Mouse (Mus musculus): ENCODE results near the gene Aars. TPM values are rescaled to one million over a fixed set of nuclear protein-coding genes. Genes with fewer than 3 reads are reported as not detected.

Gene Aars
- polyA plus RNA-seq, 1 experiment from 2014 or later = 89.6 TPM

DNA sequence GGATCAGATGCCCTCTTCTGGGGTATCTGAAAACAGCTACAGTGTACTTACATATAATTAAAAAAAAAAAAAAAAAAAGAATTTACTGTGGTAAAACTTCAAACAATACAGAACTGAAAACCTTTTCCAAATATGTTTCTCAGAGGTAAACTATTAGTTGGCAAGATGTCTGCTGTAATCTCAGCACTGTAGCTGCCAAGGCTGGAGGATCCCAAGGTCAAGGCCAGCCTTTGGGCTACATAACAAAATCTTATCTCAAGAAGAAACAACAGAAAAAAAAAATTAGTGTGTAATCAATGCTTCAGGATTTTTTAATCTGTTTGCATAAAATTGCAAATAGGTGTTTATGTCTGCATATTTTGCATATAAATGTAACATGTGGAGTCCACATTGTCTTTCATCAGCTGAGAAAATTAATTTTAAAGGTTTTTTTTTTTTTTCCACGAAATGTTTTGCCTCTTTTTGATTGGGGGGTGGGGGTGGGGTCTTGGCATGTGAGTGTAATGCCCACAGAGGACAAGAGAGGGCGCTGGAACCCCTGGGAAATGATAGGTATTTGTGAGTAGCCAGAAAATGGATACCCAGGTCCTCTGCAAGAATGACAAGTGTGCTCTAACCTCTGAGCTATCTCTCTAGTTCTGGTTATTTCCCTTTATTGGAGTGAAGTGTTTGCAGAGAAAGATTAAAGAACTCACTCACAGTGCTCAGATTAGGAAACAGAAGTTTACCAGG, 11.2 kb downstream of the Aars start:
- no peak for ATAC-seq (ENCODE audit: insufficient read depth, low FRiP score, low TSS enrichment)
- peaks cover 47% of the 10 kb centered on the region for H3K36me3 ChIP-seq (ENCODE audit: control insufficient read depth, insufficient read depth, low read length)

DNA sequence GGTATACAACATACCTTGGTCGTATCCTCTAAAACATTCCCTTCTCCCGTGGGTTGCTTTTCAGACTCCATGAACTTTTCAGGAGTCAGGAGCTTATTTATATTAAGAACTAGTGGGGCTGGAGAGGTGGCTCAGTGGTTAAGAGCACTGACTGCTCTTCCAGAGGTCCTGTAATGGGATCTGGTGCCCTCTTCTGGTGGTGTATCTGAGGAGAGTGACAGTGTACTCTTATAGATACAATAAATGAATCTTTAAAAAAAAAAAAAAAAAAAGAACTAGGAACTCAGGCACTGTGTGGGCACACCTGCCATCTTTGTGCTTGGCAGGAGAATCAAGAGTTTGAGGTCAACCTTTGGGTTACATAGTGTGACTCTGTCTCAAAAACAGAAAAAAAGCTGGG, 15.8 kb downstream of the Aars start:
- H3K27ac ChIP-seq (ENCODE audit: low read depth, low read length) = no peak overlapping the region
- H3K36me3 ChIP-seq (ENCODE audit: control insufficient read depth, insufficient read depth, low read length) = peaks cover 48% of the 10 kb centered on the region
- 97% methylated on average over 2 of the region's 2 CpGs for WGBS
- DNase-seq (ENCODE audit: low spot score) (no peak), ATAC-seq (ENCODE audit: insufficient read depth, low FRiP score, low TSS enrichment) (no peak)
- H3K4me1 ChIP-seq (ENCODE audit: control insufficient read depth, insufficient read depth, low read length) = no peaks in the 10 kb centered on the region
- no peak overlapping the region for H3K9ac ChIP-seq (ENCODE audit: low read length)
- H3K4me3 ChIP-seq (ENCODE audit: low read depth, low read length) = no peak overlapping the region
- no peaks in the 10 kb centered on the region for H3K9me3 ChIP-seq (ENCODE audit: control insufficient read depth, low read length)
- H3K27me3 ChIP-seq (ENCODE audit: control insufficient read depth, insufficient read depth, low read length) = no peaks in the 10 kb centered on the region
- H3K4me2 ChIP-seq (ENCODE audit: low read depth) = no peak overlapping the region

More for the DNA sequence above, 11.2 kb downstream of the Aars start:
- no peak overlapping the region for H3K4me3 ChIP-seq (ENCODE audit: low read depth, low read length)
- H3K27ac ChIP-seq (ENCODE audit: low read depth, low read length) = no peak overlapping the region
- DNase-seq (ENCODE audit: low spot score) = no peak
- no peak overlapping the region for H3K4me2 ChIP-seq (ENCODE audit: low read depth)
- H3K27me3 ChIP-seq (ENCODE audit: control insufficient read depth, insufficient read depth, low read length) = no peaks in the 10 kb centered on the region
- no peaks in the 10 kb centered on the region for H3K4me1 ChIP-seq (ENCODE audit: control insufficient read depth, insufficient read depth, low read length)
- H3K9ac ChIP-seq (ENCODE audit: low read length) = no peak overlapping the region
- H3K9me3 ChIP-seq (ENCODE audit: control insufficient read depth, low read length) = no peaks in the 10 kb centered on the region
- 50% methylated on average over 2 of the region's 2 CpGs for WGBS

DNA sequence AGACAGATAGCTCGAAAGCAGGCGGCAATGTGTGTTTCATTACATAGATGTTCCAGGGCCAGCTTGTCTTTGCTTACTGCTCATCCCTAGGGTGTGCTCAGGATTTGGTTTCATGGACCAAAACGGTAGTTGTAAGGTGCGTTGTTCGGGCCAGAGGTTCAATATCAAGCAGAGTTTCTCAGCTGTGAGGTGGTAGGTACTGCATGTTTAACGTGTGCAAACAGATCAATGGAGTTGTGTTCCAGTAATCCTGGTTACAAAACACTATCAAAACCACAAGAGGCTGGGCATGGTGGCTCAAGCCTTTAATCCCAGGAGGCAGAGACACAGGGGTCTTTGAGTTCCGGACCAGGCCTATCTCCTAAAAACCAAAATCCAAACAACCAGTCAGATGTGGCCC, 16.2 kb downstream of the Aars start:
- Histone ChIP-seq H3K27ac (ENCODE audit: low read depth, low read length) (no peak overlapping the region), H3K27me3 (ENCODE audit: control insufficient read depth, insufficient read depth, low read length) (no peaks in the 10 kb centered on the region), H3K4me3 (ENCODE audit: low read depth, low read length) (no peak overlapping the region), H3K4me1 (ENCODE audit: control insufficient read depth, insufficient read depth, low read length) (no peaks in the 10 kb centered on the region), H3K9ac (ENCODE audit: low read length) (no peak overlapping the region), H3K4me2 (ENCODE audit: low read depth) (no peak overlapping the region), H3K36me3 (ENCODE audit: control insufficient read depth, insufficient read depth, low read length) (peaks cover 51% of the 10 kb centered on the region), H3K9me3 (ENCODE audit: control insufficient read depth, low read length) (no peaks in the 10 kb centered on the region)
- ATAC-seq (ENCODE audit: insufficient read depth, low FRiP score, low TSS enrichment) (no peak), DNase-seq (ENCODE audit: low spot score) (no peak)
- WGBS = 94% methylated on average over 7 of the region's 7 CpGs

DNA sequence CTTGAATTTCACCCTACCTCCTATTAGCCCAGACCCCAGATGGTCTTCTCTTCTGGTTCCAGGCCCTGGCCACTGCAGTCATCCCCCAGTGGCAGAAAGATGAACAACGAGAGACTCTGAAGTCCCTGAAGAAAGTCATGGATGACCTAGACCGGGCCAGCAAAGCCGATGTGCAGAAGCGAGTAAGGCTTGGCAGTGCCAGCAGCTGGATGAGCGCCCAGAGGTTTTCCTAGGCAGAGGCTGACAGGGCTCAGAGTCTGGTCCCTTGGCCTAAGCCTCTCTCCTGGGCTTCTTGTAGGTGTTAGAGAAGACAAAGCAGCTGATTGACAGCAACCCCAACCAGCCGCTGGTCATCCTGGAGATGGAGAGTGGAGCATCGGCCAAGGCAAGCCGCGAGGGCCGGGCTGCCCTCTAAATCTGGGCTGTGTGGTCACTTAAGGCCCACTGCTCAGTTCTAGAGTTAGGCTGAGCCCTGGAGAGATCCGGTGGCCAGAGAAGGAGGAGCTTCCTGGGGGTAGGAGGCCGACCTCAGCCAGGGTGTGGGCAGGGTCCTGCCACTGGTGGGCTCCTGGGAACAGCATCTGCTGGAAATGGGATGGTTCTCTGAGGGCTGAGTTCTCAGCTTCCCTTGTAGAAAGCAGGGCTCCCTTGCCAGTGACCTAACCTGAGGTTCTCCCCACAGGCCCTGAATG, 21.0 kb downstream of the Aars start:
- no peak overlapping the region for H3K27ac ChIP-seq (ENCODE audit: low read depth, low read length)
- H3K27me3 ChIP-seq (ENCODE audit: control insufficient read depth, insufficient read depth, low read length) = no peaks in the 10 kb centered on the region
- no peak overlapping the region for H3K9ac ChIP-seq (ENCODE audit: low read length)
- WGBS = 97% methylated on average over 12 of the region's 12 CpGs
- no peak for ATAC-seq (ENCODE audit: insufficient read depth, low FRiP score, low TSS enrichment)
- H3K4me3 ChIP-seq (ENCODE audit: low read depth, low read length) = no peak overlapping the region
- H3K4me2 ChIP-seq (ENCODE audit: low read depth) = no peak overlapping the region
- H3K4me1 ChIP-seq (ENCODE audit: control insufficient read depth, insufficient read depth, low read length) = peaks cover 9% of the 10 kb centered on the region
- peaks cover 48% of the 10 kb centered on the region for H3K36me3 ChIP-seq (ENCODE audit: control insufficient read depth, insufficient read depth, low read length)
- H3K9me3 ChIP-seq (ENCODE audit: control insufficient read depth, low read length) = no peaks in the 10 kb centered on the region
- DNase-seq (ENCODE audit: low spot score) = no peak

DNA sequence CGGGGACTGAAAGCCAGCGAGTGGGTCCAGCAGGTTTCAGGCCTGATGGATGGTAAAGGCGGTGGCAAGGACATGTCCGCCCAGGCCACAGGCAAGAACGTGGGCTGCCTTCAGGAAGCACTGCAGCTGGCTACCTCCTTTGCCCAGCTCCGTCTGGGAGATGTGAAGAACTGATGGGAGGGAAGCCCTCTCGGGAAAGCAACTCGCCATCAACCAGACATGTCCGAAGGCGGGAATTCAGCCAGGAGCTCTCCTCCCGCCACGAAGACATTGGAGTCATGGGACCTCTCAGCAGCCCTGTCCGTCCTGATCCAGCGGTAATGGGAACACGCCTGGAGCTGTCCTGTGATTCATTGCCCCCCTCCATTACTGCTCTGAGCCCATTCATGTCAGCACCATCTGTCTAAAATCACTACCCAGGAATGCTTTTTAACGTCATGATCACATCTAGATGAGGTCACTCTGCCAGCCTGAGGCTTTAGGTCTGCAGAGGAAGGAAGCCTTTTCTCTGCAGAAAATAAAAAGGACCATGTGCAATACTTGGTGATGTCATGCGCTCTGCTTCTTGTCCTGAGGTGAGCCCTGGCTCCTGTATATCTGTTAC, 22.2 kb downstream of the Aars start:
- Histone ChIP-seq H3K9me3 (ENCODE audit: control insufficient read depth, low read length) (no peaks in the 10 kb centered on the region), H3K4me3 (ENCODE audit: low read depth, low read length) (no peak overlapping the region), H3K9ac (ENCODE audit: low read length) (no peak overlapping the region), H3K27me3 (ENCODE audit: control insufficient read depth, insufficient read depth, low read length) (no peaks in the 10 kb centered on the region), H3K4me2 (ENCODE audit: low read depth) (no peak overlapping the region), H3K27ac (ENCODE audit: low read depth, low read length) (no peak overlapping the region), H3K4me1 (ENCODE audit: control insufficient read depth, insufficient read depth, low read length) (peaks cover 9% of the 10 kb centered on the region), H3K36me3 (ENCODE audit: control insufficient read depth, insufficient read depth, low read length) (peaks cover 42% of the 10 kb centered on the region)
- DNase-seq (ENCODE audit: low spot score) (no peak), ATAC-seq (ENCODE audit: insufficient read depth, low FRiP score, low TSS enrichment) (no peak)
- 91% methylated on average over 17 of the region's 17 CpGs for WGBS

DNA sequence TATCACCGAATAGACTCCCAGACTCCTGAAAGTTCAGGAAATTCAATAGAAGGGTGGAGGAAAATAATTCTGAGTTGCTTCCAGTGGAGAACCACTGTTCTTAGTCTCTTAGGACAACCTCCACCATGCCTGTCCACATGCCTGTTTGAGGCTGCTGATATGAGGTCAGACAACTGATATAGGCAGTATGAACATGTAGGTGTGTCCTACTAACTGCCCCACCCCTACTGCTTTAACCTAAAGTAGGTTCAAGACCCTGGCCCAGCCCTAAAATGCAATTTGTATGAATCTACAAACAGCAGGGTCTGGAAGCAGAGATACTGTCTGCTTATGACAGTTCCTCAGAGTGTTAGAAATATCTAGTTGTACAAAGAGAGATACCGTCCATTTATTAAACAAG, 22.7 kb downstream of the Aars start:
- Histone ChIP-seq H3K27ac (ENCODE audit: low read depth, low read length) (no peak overlapping the region), H3K27me3 (ENCODE audit: control insufficient read depth, insufficient read depth, low read length) (no peaks in the 10 kb centered on the region), H3K4me1 (ENCODE audit: control insufficient read depth, insufficient read depth, low read length) (peaks cover 9% of the 10 kb centered on the region), H3K4me2 (ENCODE audit: low read depth) (no peak overlapping the region), H3K4me3 (ENCODE audit: low read depth, low read length) (0 out of 2 replicates have a peak overlapping the region, but pooled peaks have one; percentile 96), H3K9me3 (ENCODE audit: control insufficient read depth, low read length) (no peaks in the 10 kb centered on the region), H3K9ac (ENCODE audit: low read length) (no peak overlapping the region), H3K36me3 (ENCODE audit: control insufficient read depth, insufficient read depth, low read length) (peaks cover 40% of the 10 kb centered on the region)
- DNase-seq (ENCODE audit: low spot score) = no peak
- ATAC-seq (ENCODE audit: insufficient read depth, low FRiP score, low TSS enrichment) = peak; percentile 42; the same call in 1 of the 2 replicates
- 61% methylated on average over 2 of the region's 2 CpGs for WGBS

DNA sequence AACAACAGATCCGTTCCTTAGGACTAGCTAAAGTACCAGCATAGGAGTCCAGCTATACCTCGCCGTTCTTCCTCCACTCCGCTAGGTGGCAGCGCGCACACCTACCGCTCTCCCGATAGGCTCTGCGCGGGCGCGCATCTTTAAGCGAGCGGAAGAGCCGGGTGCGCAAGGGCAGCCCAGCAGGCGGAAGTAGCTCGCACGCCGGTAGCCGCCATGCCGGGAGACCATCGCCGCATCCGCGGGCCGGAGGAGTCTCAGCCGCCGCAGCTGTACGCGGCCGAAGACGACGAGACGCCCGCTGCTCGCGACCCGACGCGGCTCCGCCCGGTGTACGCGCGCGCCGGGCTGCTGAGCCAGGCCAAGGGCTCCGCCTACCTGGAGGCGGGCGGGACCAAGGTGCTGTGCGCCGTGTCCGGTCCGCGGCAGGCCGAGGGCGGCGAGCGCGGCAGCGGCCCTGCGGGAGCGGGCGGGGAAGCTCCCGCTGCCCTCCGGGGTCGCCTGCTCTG, 23.3 kb downstream of the Aars start, which contains the start of gene Exosc6:
Gene Exosc6, plus strand, starts transcription at position 182 of the 506 bp plus-strand sequence.
- DNase-seq (ENCODE audit: low spot score) = peak; percentile 96
- Histone ChIP-seq H3K4me1 (ENCODE audit: control insufficient read depth, insufficient read depth, low read length) (peaks cover 12% of the 10 kb centered on the region), H3K9ac (ENCODE audit: low read length) (peak within 1 kb of the TSS; percentile 89), H3K36me3 (ENCODE audit: control insufficient read depth, insufficient read depth, low read length) (peaks cover 36% of the 10 kb centered on the region), H3K27me3 (ENCODE audit: control insufficient read depth, insufficient read depth, low read length) (no peaks in the 10 kb centered on the region), H3K4me2 (ENCODE audit: low read depth) (peak within 1 kb of the TSS; percentile 99), H3K9me3 (ENCODE audit: control insufficient read depth, low read length) (no peaks in the 10 kb centered on the region), H3K4me3 (ENCODE audit: low read depth, low read length) (peak within 1 kb of the TSS; percentile 96), H3K27ac (ENCODE audit: low read depth, low read length) (peak within 1 kb of the TSS; percentile 62; the same call in 1 of the 2 replicates)
- under 1% methylated on average over 59 of the region's 68 CpGs for WGBS
- ATAC-seq (ENCODE audit: insufficient read depth, low FRiP score, low TSS enrichment) = peak; percentile 87

DNA sequence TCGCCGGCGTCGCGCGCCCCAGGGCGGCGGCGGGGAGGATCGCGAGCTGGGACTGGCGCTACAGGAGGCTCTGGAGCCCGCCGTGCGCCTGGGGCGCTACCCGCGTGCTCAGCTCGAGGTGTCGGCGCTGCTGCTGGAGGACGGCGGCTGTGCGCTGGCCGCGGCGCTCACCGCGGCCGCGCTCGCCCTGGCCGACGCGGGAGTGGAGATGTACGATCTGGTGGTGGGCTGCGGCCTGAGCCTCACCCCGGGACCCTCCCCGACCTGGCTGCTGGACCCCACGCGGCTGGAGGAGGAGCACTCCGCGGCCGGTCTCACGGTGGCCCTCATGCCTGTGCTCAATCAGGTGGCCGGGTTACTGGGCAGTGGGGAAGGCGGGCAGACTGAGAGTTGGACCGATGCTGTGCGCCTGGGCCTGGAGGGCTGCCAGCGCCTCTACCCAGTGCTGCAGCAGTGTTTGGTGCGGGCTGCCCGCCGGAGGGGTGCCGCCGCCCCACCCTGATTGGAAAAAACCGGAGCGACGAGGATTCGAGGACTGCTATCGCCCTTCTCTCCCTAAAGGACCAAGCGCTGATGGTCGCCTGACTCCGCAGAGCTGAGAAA, 23.8 kb downstream of the Aars start:
- ATAC-seq (ENCODE audit: insufficient read depth, low FRiP score, low TSS enrichment) = peak; percentile 54
- Histone ChIP-seq H3K9me3 (ENCODE audit: control insufficient read depth, low read length) (no peaks in the 10 kb centered on the region), H3K4me1 (ENCODE audit: control insufficient read depth, insufficient read depth, low read length) (peaks cover 14% of the 10 kb centered on the region), H3K27me3 (ENCODE audit: control insufficient read depth, insufficient read depth, low read length) (no peaks in the 10 kb centered on the region), H3K9ac (ENCODE audit: low read length) (peak overlapping the region; percentile 89), H3K4me3 (ENCODE audit: low read depth, low read length) (peak overlapping the region; percentile 96), H3K36me3 (ENCODE audit: control insufficient read depth, insufficient read depth, low read length) (peaks cover 33% of the 10 kb centered on the region), H3K4me2 (ENCODE audit: low read depth) (peak overlapping the region; percentile 99), H3K27ac (ENCODE audit: low read depth, low read length) (peak overlapping the region; percentile 62; the same call in 1 of the 2 replicates)
- no peak for DNase-seq (ENCODE audit: low spot score)
- WGBS = under 1% methylated on average over 55 of the region's 63 CpGs

Data from neural tube, embryonic 11.5 days (tissue).